ENCODE assay signal across 14 mouse cellular contexts in the genomic region with DNA sequence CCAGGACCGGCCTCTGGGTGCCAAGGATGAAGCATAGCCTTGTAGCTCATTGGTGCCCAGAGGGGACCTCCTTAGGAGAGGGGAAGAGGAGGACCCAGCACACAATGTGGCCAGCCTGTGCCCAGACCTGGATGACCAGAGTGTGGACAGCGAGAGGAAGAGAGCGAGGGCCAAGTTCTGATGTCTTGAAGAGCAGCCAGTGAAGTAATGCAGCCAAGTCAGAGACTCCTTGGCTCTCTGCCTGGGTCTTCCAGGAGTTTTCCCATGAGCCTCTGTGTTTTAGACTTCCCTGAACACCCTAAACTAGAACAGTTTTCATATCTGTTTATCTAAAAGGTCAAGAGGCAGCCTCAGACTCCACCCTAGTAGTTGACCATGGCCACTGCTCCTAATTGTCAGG. TPM values are rescaled to one million over a fixed set of nuclear protein-coding genes. Genes with fewer than 3 reads are reported as not detected.
DNase-seq lines count a peak whose midpoint lies in the region; ATAC-seq lines count a peak whose summit lies in the region.
"Had no signal": no experiment of that assay in that cellular context is flagged by ENCODE, and none has a peak within 500 bp of the region (broad histone marks: within the 10 kb centered on the region; RNA-seq: fewer than 3 reads in every experiment).

No protein-coding gene starts in this region.

- DNase-seq in cerebellum, postnatal 10 days, result peak; percentile 61 to 62
- DNase-seq in cerebellum, adult 9-10 months, result no peak
- DNase-seq in kidney, adult 8-10 months, result peak; percentile 5 to 41
- peak; percentile 32 for DNase-seq in gastrocnemius, postnatal 25 days
- DNase-seq in forebrain, embryonic 10.5 days (ENCODE audit: extremely low spot score, low spot score), result no peak
- no peak for DNase-seq in spleen, postnatal 14 days (ENCODE audit: low spot score in 2 of 2)
- DNase-seq: thymus, postnatal 36 days had no signal

- H3K4me1 ChIP-seq in kidney, embryonic 15.5 days, result 0 out of 2 replicates have a peak, but pooled peaks cover 6% of the 10 kb centered on the region
- no peaks in the 10 kb centered on the region for H3K4me1 ChIP-seq in forebrain, embryonic 10.5 days
- H3K4me1 ChIP-seq: liver, embryonic 15.5 days; midbrain, embryonic 15.5 days had no signal

- H3K4me3 ChIP-seq in kidney, embryonic 15.5 days (replicated peaks), result no peak overlapping the region
- H3K4me3 ChIP-seq in forebrain, embryonic 10.5 days, result no peak overlapping the region
- H3K4me3 ChIP-seq: heart, embryonic 13.5 days; liver, embryonic 15.5 days; midbrain, embryonic 15.5 days had no signal

- no peaks in the 10 kb centered on the region for H3K9me3 ChIP-seq in kidney, embryonic 15.5 days (replicated peaks)
- no peaks in the 10 kb centered on the region for H3K9me3 ChIP-seq in forebrain, embryonic 10.5 days
- H3K9me3 ChIP-seq: heart, embryonic 13.5 days; liver, embryonic 15.5 days; midbrain, embryonic 15.5 days had no signal

- no peak for ATAC-seq in kidney, embryonic 15.5 days (replicated peaks; ENCODE audit: low FRiP score)
- 0 out of 2 replicates have a peak, but pooled peaks have one; percentile 30 for ATAC-seq in monocyte, adult 5-6 weeks (replicated peaks; ENCODE audit: insufficient number of reproducible peaks, low FRiP score, low TSS enrichment, poor library complexity, severe bottlenecking)
- ATAC-seq: forebrain, embryonic 16.5 days; intestine, postnatal 0 days; midbrain, embryonic 15.5 days had no signal

- H3K27ac ChIP-seq in kidney, embryonic 15.5 days, result no peak overlapping the region
- H3K27ac ChIP-seq in forebrain, embryonic 10.5 days, result no peak overlapping the region
- H3K27ac ChIP-seq: heart, embryonic 13.5 days; liver, embryonic 15.5 days; midbrain, embryonic 15.5 days had no signal

- no peak overlapping the region for H3K4me2 ChIP-seq in kidney, embryonic 15.5 days
- H3K4me2 ChIP-seq: heart, embryonic 13.5 days; liver, embryonic 15.5 days; midbrain, embryonic 15.5 days had no signal

- H3K36me3 ChIP-seq in kidney, embryonic 15.5 days, result no peaks in the 10 kb centered on the region
- no peaks in the 10 kb centered on the region for H3K36me3 ChIP-seq in forebrain, embryonic 10.5 days (replicated peaks)
- H3K36me3 ChIP-seq: heart, embryonic 13.5 days; liver, embryonic 15.5 days; midbrain, embryonic 15.5 days had no signal

- WGBS in kidney, embryonic 15.5 days, result 66% methylated on average over 3 of the region's 3 CpGs
- WGBS in forebrain, embryonic 10.5 days, result 88% methylated on average over 3 of the region's 3 CpGs

- no peak overlapping the region for H3K9ac ChIP-seq in kidney, embryonic 15.5 days
- H3K9ac ChIP-seq: heart, embryonic 13.5 days; liver, embryonic 15.5 days; midbrain, embryonic 15.5 days had no signal

- H3K27me3 ChIP-seq in kidney, embryonic 15.5 days, result peaks cover 21% of the 10 kb centered on the region
- peaks cover 11% of the 10 kb centered on the region for H3K27me3 ChIP-seq in forebrain, embryonic 10.5 days (ENCODE audit: poor library complexity, severe bottlenecking)
- H3K27me3 ChIP-seq: midbrain, embryonic 15.5 days had no signal

RNA-seq across cellular contexts. Expression of gene Tmprss13, which starts 1.3 kb away (rescaled TPM):
- polyA plus RNA-seq in kidney, embryonic 15.5 days (2015; fragmentation: Nextera tagmentation; extraction: Ambion mirVana), result 0.23 and 0.38 TPM in 2 replicates
- total RNA-seq in gastrocnemius, postnatal 25 days (2021), result under 1 TPM; 0.26 to 0.56 TPM
- 0.68 to 2.6 TPM in 2 of 3 replicates, not detected in the other for total RNA-seq in monocyte, adult 5-6 weeks (2017)
- 0.12 TPM in 1 of 2 replicates, not detected in the other for polyA plus RNA-seq in forebrain, embryonic 10.5 days (2016; fragmentation: Nextera tagmentation; extraction: Ambion mirVana)
- polyA plus RNA-seq: forebrain, embryonic 16.5 days; heart, embryonic 13.5 days; liver, embryonic 15.5 days; midbrain, embryonic 15.5 days had no signal

RNA-seq across cellular contexts. Expression of gene Il10ra, which starts 48.7 kb away (rescaled TPM):
- polyA plus RNA-seq in kidney, embryonic 15.5 days (2015; fragmentation: Nextera tagmentation; extraction: Ambion mirVana), result 0.77 and 1.2 TPM in 2 replicates
- under 1 TPM; 0.56 to 0.74 TPM for total RNA-seq in gastrocnemius, postnatal 25 days (2021)
- 358 to 411 TPM (median 369 TPM) in 3 replicates for total RNA-seq in monocyte, adult 5-6 weeks (2017)
- 0.42 and 0.50 TPM in 2 replicates for polyA plus RNA-seq in forebrain, embryonic 10.5 days (2016; fragmentation: Nextera tagmentation; extraction: Ambion mirVana)

RNA-seq across cellular contexts. Expression of gene Fxyd6, which starts 52.4 kb away (rescaled TPM):
- 178 and 187 TPM in 2 replicates for polyA plus RNA-seq in kidney, embryonic 15.5 days (2015; fragmentation: Nextera tagmentation; extraction: Ambion mirVana)
- total RNA-seq in gastrocnemius, postnatal 25 days (2021), result 10 to 100 TPM; 27.5 to 31.2 TPM
- not detected in 3 replicates for total RNA-seq in monocyte, adult 5-6 weeks (2017)
- 159 and 161 TPM in 2 replicates for polyA plus RNA-seq in forebrain, embryonic 10.5 days (2016; fragmentation: Nextera tagmentation; extraction: Ambion mirVana)

Comparison
In these comparisons a context has a peak if more than half of its experiments do, and no peak if none do; other contexts are left out.
1. DNase-seq: peak in cerebellum, postnatal 10 days (2 of 2), kidney, adult 8-10 months (2 of 2) and gastrocnemius, postnatal 25 days (single experiment); none in cerebellum, adult 9-10 months (single experiment), forebrain, embryonic 10.5 days (single experiment) and spleen, postnatal 14 days (0 of 2).
2. RNA of gene Il10ra, which starts 48.7 kb away (total RNA-seq): 358 to 411 TPM in monocyte, adult 5-6 weeks; 0.56 to 0.74 TPM in gastrocnemius, postnatal 25 days; every median in the first group is over 100 times any median in the second.
3. RNA of gene Fxyd6, which starts 52.4 kb away (total RNA-seq): 27.5 to 31.2 TPM in gastrocnemius, postnatal 25 days; not detected in monocyte, adult 5-6 weeks; every median in the first group is over 10 times any median in the second.